Mouse (Mus musculus): ENCODE data around the gene Numbl.

Numbl gene

GRCm38 (mm10) chr7:27251946-27252345 lies 6.3 kb upstream of the Numbl start:
- no peak for DNase-seq (ENCODE audit: low spot score)

- DNase-seq (ENCODE audit: low spot score) = no peak
Observed at GRCm38 (mm10) chr7:27255721-27256120, 2.5 kb upstream of the Numbl start.

- peak; percentile 76 for DNase-seq (ENCODE audit: low spot score)
Observed at GRCm38 (mm10) chr7:27257046-27257851, 984 bp upstream of the Numbl start.

- no peak for DNase-seq (ENCODE audit: low spot score)
Observed at GRCm38 (mm10) chr7:27257852-27258204, 405 bp upstream of the Numbl start.

- DNase-seq (ENCODE audit: low spot score) = no peak
Observed at GRCm38 (mm10) chr7:27259271-27259721, 1.1 kb downstream of the Numbl start.

GRCm38 (mm10) chr7:27259771-27260170 lies 1.5 kb downstream of the Numbl start:
- DNase-seq (ENCODE audit: low spot score) = no peak

- no peak for DNase-seq (ENCODE audit: low spot score)
Observed at GRCm38 (mm10) chr7:27260856-27261255, 2.6 kb downstream of the Numbl start.

- no peak for DNase-seq (ENCODE audit: low spot score)
Observed at GRCm38 (mm10) chr7:27261888-27262287, 3.7 kb downstream of the Numbl start.

- DNase-seq (ENCODE audit: low spot score) = no peak
Observed at GRCm38 (mm10) chr7:27264761-27265160, 6.5 kb downstream of the Numbl start.

- DNase-seq (ENCODE audit: low spot score) = peak; percentile 75
Observed at GRCm38 (mm10) chr7:27266515-27267128, 8.4 kb downstream of the Numbl start.

- no peak for DNase-seq (ENCODE audit: low spot score)
Observed at GRCm38 (mm10) chr7:27271423-27271822, 13.2 kb downstream of the Numbl start.

GRCm38 (mm10) chr7:27273739-27274351 lies 15.6 kb downstream of the Numbl start:
- no peak for DNase-seq (ENCODE audit: low spot score)

- no peak for DNase-seq (ENCODE audit: low spot score)
Observed at GRCm38 (mm10) chr7:27274916-27275315, 16.7 kb downstream of the Numbl start.

- DNase-seq (ENCODE audit: low spot score) = no peak
Observed at GRCm38 (mm10) chr7:27276021-27276420, 17.8 kb downstream of the Numbl start.

- no peak for DNase-seq (ENCODE audit: low spot score)
Observed at GRCm38 (mm10) chr7:27277191-27277590, 19.0 kb downstream of the Numbl start.

- no peak for DNase-seq (ENCODE audit: low spot score)
Observed at GRCm38 (mm10) chr7:27281717-27282116, 23.5 kb downstream of the Numbl start.

GRCm38 (mm10) chr7:27282225-27282624 lies 24.0 kb downstream of the Numbl start:
- DNase-seq (ENCODE audit: low spot score) = no peak

GRCm38 (mm10) chr7:27284865-27285697 lies 26.8 kb downstream of the Numbl start:
- DNase-seq (ENCODE audit: low spot score) = no peak

GRCm38 (mm10) chr7:27285698-27286066 lies 27.4 kb downstream of the Numbl start:
- DNase-seq (ENCODE audit: low spot score) = peak; percentile 78

- no peak for DNase-seq (ENCODE audit: low spot score)
Observed at GRCm38 (mm10) chr7:27288732-27289131, 30.5 kb downstream of the Numbl start.

GRCm38 (mm10) chr7:27290555-27290954 lies 32.3 kb downstream of the Numbl start:
- no peak for DNase-seq (ENCODE audit: low spot score)

GRCm38 (mm10) chr7:27291795-27292466 lies 33.7 kb downstream of the Numbl start:
- DNase-seq (ENCODE audit: low spot score) = no peak

All from layer of hippocampus, adult 11-12 months (tissue).